Mouse (Mus musculus) ES-Bruce4 (cell line): ENCODE results near the gene BC049715. TPM values are rescaled to one million over a fixed set of nuclear protein-coding genes. Genes with fewer than 3 reads are reported as not detected.

Source experiments
- H3K27ac ChIP-seq: 2 replicates; pipeline ENCODE4 v1.5.1; 2012; ENCODE audit warnings: low read length, inconsistent platforms; ENCODE audit not compliant: insufficient read depth
- H3K27me3 ChIP-seq: 2 replicates; pipeline ENCODE4 v1.6.1; 2012; ENCODE audit warnings: mild to moderate bottlenecking, low read length, inconsistent platforms; ENCODE audit not compliant: control insufficient read depth, poor library complexity, insufficient read depth, severe bottlenecking
- H3K36me3 ChIP-seq: 2 replicates; pipeline ENCODE4 v1.6.1; 2012; ENCODE audit warnings: inconsistent platforms, mild to moderate bottlenecking, low read length, moderate library complexity; ENCODE audit not compliant: control insufficient read depth, poor library complexity, insufficient read depth, severe bottlenecking
- H3K4me1 ChIP-seq: one replicate; pipeline ENCODE4 v1.8.1; 2011; ENCODE audit warnings: low read length; ENCODE audit not compliant: control insufficient read depth, insufficient read depth
- H3K4me3 ChIP-seq: 2 replicates; pipeline ENCODE4 v1.5.1; 2011; ENCODE audit warnings: low read depth, mild to moderate bottlenecking, low read length
- H3K9ac ChIP-seq: 2 replicates; pipeline ENCODE4 v1.6.1; 2012; ENCODE audit warnings: low read depth, mild to moderate bottlenecking, inconsistent platforms; ENCODE audit not compliant: poor library complexity, severe bottlenecking
- H3K9me3 ChIP-seq: replicated peaks from 2 replicates; pipeline ENCODE4 v1.6.1; 2012; ENCODE audit warnings: mild to moderate bottlenecking, low read length, inconsistent platforms; ENCODE audit not compliant: control insufficient read depth, poor library complexity, insufficient read depth, severe bottlenecking
- CTCF ChIP-seq: IDR thresholded peaks from one replicate; pipeline ENCODE4 v1.8.1; 2011; ENCODE audit warnings: low read depth, low read length
- EP300 ChIP-seq: IDR thresholded peaks from 2 replicates; pipeline ENCODE4 v1.6.1; 2011; ENCODE audit warnings: low read depth, low read length; ENCODE audit not compliant: insufficient read depth
- POLR2A ChIP-seq: IDR thresholded peaks from one replicate; pipeline ENCODE4 v1.8.1; 2011; ENCODE audit warnings: low read length; ENCODE audit not compliant: insufficient read depth
- polyA plus RNA-seq: library from polyadenylated mRNA; stranded (reverse); fragments of >200 nt; gene quantifications from 2 replicates; pipeline ENCODE4 v1.2.4, GENCODE M21; 2011; ENCODE audit warnings: low read depth; ENCODE audit not compliant: missing spikeins, insufficient read depth, insufficient read length

The BC049715 gene
- polyA plus RNA-seq, 1 experiment, result 0.25 TPM

DNA sequence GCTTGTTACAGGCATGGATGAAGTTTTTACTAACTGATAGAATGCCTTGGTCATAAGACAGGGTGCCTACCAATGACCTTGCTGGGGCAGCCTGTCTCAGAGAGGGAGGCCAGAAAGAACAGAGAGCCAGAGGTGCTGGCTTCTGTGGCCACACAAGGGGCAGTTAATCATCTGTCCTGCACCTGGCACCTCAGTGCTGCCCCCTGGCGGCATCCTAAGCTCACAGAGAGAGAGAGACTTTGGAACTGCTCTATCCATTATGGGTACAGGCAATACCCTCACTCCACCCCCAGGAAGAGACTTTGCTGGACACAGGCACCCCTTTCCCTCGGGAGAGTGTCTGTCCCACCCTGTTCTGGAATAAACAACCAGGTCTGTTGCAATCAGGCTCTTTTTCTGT lies 20.4 kb downstream of the BC049715 start:
- Histone ChIP-seq H3K4me3 (no peak overlapping the region), H3K27ac (no peak overlapping the region), H3K36me3 (no peaks in the 10 kb centered on the region), H3K4me1 (no peaks in the 10 kb centered on the region), H3K9me3 (no peaks in the 10 kb centered on the region), H3K9ac (no peak overlapping the region), H3K27me3 (no peaks in the 10 kb centered on the region)
- TF ChIP-seq EP300 (no peak), CTCF (peak; percentile 82)

DNA sequence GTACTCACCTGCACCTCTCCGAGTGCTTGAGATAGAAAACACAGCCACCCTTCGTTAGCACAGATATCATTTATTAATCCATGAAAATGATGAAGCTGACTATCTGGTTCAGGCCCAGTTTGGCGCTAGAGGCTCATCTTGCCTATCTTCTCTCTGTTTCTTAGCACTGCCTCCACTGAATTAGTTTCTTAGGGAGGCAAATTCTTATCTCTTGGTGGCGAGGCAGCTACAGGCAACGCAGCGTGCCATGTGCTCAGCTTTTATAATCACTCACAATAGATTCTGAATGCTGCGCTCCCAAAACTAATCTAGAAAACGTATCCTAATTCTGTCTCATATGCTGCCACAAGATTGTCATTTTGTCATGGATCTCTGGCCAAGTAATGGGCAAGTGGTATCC lies 21.0 kb downstream of the BC049715 start:
- Histone ChIP-seq H3K4me3 (no peak overlapping the region), H3K27ac (no peak overlapping the region), H3K4me1 (no peaks in the 10 kb centered on the region), H3K9ac (no peak overlapping the region), H3K27me3 (no peaks in the 10 kb centered on the region), H3K9me3 (no peaks in the 10 kb centered on the region), H3K36me3 (no peaks in the 10 kb centered on the region)
- TF ChIP-seq EP300 (no peak), CTCF (no peak), POLR2A (no peak)

GRCm38 (mm10) chr6:136848971-136849370 lies 21.5 kb downstream of the BC049715 start:
- Histone ChIP-seq H3K4me3 (no peak overlapping the region), H3K4me1 (no peaks in the 10 kb centered on the region), H3K27me3 (no peaks in the 10 kb centered on the region), H3K36me3 (no peaks in the 10 kb centered on the region), H3K9me3 (no peaks in the 10 kb centered on the region), H3K27ac (no peak overlapping the region), H3K9ac (no peak overlapping the region)
- TF ChIP-seq EP300 (no peak), CTCF (no peak), POLR2A (no peak)

GRCm38 (mm10) chr6:136850267-136850666 lies 22.8 kb downstream of the BC049715 start:
- TF ChIP-seq EP300, result no peak
- no peak for TF ChIP-seq CTCF
- no peak for TF ChIP-seq POLR2A
- Histone ChIP-seq H3K27ac (no peak overlapping the region), H3K9ac (no peak overlapping the region), H3K4me1 (no peaks in the 10 kb centered on the region), H3K27me3 (no peaks in the 10 kb centered on the region), H3K9me3 (no peaks in the 10 kb centered on the region), H3K36me3 (no peaks in the 10 kb centered on the region), H3K4me3 (no peak overlapping the region)

DNA sequence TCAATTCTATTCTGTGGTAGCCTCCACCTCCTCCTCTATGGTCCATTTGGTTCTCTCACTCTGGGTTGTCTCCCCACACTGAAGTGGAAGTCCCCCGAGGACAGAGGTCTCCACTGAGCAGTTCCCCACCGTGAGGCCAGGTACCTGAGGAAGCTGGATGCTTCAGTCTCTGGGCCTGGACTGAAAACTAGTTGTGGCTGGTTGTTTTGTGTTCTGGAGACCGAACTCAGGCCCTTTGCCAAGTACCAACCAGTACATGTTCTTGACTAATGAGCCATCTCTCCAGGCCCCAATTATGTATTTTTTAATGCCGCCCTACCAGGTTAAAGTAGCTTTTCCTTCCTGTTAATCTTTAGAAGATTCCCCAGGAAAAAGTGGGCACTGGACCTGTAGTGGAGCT lies 24.9 kb downstream of the BC049715 start:
- H3K36me3 ChIP-seq, result no peaks in the 10 kb centered on the region
- no peaks in the 10 kb centered on the region for H3K9me3 ChIP-seq
- no peaks in the 10 kb centered on the region for H3K27me3 ChIP-seq
- H3K4me3 ChIP-seq, result no peak overlapping the region
- H3K27ac ChIP-seq, result no peak overlapping the region
- TF ChIP-seq POLR2A, result no peak
- TF ChIP-seq CTCF, result no peak
- no peak for TF ChIP-seq EP300
- H3K4me1 ChIP-seq, result no peaks in the 10 kb centered on the region
- H3K9ac ChIP-seq, result no peak overlapping the region

- Histone ChIP-seq H3K4me1 (no peaks in the 10 kb centered on the region), H3K36me3 (no peaks in the 10 kb centered on the region), H3K27me3 (no peaks in the 10 kb centered on the region), H3K27ac (no peak overlapping the region), H3K9ac (no peak overlapping the region), H3K9me3 (no peaks in the 10 kb centered on the region), H3K4me3 (no peak overlapping the region)
- TF ChIP-seq EP300 (no peak), POLR2A (no peak), CTCF (no peak)
Measured at GRCm38 (mm10) chr6:136852762-136853161, 25.3 kb downstream of the BC049715 start.

GRCm38 (mm10) chr6:136854361-136854781 lies 26.9 kb downstream of the BC049715 start:
- Histone ChIP-seq H3K9ac (no peak overlapping the region), H3K9me3 (no peaks in the 10 kb centered on the region), H3K36me3 (no peaks in the 10 kb centered on the region), H3K4me3 (no peak overlapping the region), H3K27ac (no peak overlapping the region), H3K4me1 (no peaks in the 10 kb centered on the region), H3K27me3 (no peaks in the 10 kb centered on the region)
- TF ChIP-seq POLR2A (no peak), EP300 (no peak), CTCF (no peak)
